Mouse (Mus musculus): ENCODE measurements around the gene Btbd3. TPM values are rescaled to one million over a fixed set of nuclear protein-coding genes. Genes with fewer than 3 reads are reported as not detected.

Gene Btbd3
- polyA plus RNA-seq (2014; fragmentation: Nextera tagmentation; extraction: Ambion mirVana): 19.6 and 20.7 TPM in 2 replicates

DNA sequence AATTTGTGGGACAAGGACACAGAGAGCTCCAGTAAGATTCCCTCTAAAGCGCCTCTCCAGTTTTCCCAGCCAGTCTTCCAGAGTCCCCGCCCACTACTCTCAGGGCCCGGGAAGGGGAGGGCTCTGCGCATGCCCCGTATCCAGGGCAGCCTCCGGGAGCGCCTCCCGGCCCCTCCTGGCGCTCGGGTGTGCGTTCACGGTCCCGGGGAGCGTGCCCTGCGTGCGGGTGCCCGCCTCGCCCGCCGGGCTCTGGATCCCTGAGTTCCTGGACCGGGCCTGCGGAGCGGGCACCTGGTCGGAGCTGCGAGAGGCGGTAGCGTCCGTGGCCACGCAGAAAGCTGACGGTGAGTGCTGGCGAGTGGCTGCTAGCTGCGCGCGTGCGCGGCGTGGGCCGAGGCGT lies at the start of gene Btbd3:
Gene Btbd3 (plus strand): TSS at position 155 of the 400 bp plus-strand sequence.
- Histone ChIP-seq H3K27me3 (ENCODE audit: control insufficient read depth, insufficient read depth, low read length) (no peaks in the 10 kb centered on the region), H3K9me3 (ENCODE audit: control insufficient read depth, low read length) (no peaks in the 10 kb centered on the region), H3K9ac (ENCODE audit: low read length) (peak within 1 kb of the TSS; percentile 91), H3K4me3 (ENCODE audit: low read depth, low read length) (peak within 1 kb of the TSS; percentile 92), H3K36me3 (ENCODE audit: control insufficient read depth, insufficient read depth, low read length) (no peaks in the 10 kb centered on the region), H3K4me1 (ENCODE audit: control insufficient read depth, insufficient read depth, low read length) (peaks cover 12% of the 10 kb centered on the region; the same call in 1 of the 2 replicates), H3K4me2 (ENCODE audit: low read depth) (peak within 1 kb of the TSS; percentile 73), H3K27ac (ENCODE audit: low read depth, low read length) (peak within 1 kb of the TSS; percentile 86)
- DNase-seq (ENCODE audit: low spot score) (peak; percentile 95), ATAC-seq (ENCODE audit: insufficient read depth, low FRiP score, low TSS enrichment) (peak; percentile 97)
- WGBS: 0% methylated on average over 30 of the region's 39 CpGs

DNA sequence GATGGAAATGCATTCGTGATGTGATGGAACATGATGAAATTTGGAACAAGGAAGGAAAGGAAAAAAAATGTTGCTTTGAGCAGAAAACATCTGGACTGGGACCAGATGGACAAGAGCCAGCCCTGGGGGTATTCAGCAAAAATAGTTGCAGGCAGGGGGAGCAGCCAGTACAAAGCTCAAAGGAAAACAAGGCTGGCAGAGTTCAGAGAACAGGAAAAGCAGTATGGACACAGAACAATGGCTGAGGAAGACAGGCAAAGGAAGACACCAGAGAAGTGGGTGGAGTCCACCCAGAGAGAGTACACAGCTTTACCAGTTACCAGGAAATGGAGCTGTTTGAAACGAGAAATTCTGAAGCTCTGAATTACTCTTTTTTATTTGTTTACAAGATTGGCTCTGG lies 40.8 kb upstream of the Btbd3 start:
- Histone ChIP-seq H3K9ac (ENCODE audit: low read length) (no peak overlapping the region), H3K4me3 (ENCODE audit: low read depth, low read length) (no peak overlapping the region), H3K27ac (ENCODE audit: low read depth, low read length) (no peak overlapping the region), H3K4me2 (ENCODE audit: low read depth) (no peak overlapping the region), H3K9me3 (ENCODE audit: control insufficient read depth, low read length) (no peaks in the 10 kb centered on the region), H3K4me1 (ENCODE audit: control insufficient read depth, insufficient read depth, low read length) (no peaks in the 10 kb centered on the region), H3K27me3 (ENCODE audit: control insufficient read depth, insufficient read depth, low read length) (no peaks in the 10 kb centered on the region), H3K36me3 (ENCODE audit: control insufficient read depth, insufficient read depth, low read length) (no peaks in the 10 kb centered on the region)
- WGBS: 59% methylated on average over 2 of the region's 2 CpGs
- DNase-seq (ENCODE audit: low spot score) (no peak), ATAC-seq (ENCODE audit: insufficient read depth, low FRiP score, low TSS enrichment) (no peak)

DNA sequence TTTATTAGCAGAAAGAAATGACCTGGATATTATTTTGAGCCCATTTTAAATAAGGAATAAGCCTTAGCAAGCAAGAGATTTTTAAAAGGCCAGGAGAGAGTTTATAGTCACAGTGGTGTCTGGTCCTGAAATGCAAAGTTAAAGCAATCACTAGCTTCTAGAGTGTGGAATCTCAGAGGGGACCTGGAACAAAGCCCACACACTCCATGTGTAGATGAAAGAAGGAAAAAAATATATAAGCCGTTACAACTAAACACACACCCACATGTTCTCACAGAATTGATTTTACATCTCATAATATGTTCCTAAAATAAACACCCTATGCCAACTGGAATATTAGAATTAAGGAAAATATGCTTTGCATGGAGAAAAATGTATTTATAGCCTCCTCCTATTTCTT lies 36.1 kb upstream of the Btbd3 start:
- WGBS: 87% methylated on average over 1 of the region's 1 CpGs
- no peak overlapping the region for H3K4me2 ChIP-seq (ENCODE audit: low read depth)
- no peaks in the 10 kb centered on the region for H3K27me3 ChIP-seq (ENCODE audit: control insufficient read depth, insufficient read depth, low read length)
- no peak for DNase-seq (ENCODE audit: low spot score)
- ATAC-seq (ENCODE audit: insufficient read depth, low FRiP score, low TSS enrichment): no peak
- no peaks in the 10 kb centered on the region for H3K36me3 ChIP-seq (ENCODE audit: control insufficient read depth, insufficient read depth, low read length)
- H3K9ac ChIP-seq (ENCODE audit: low read length): no peak overlapping the region
- no peak overlapping the region for H3K27ac ChIP-seq (ENCODE audit: low read depth, low read length)
- no peaks in the 10 kb centered on the region for H3K9me3 ChIP-seq (ENCODE audit: control insufficient read depth, low read length)
- H3K4me3 ChIP-seq (ENCODE audit: low read depth, low read length): no peak overlapping the region
- H3K4me1 ChIP-seq (ENCODE audit: control insufficient read depth, insufficient read depth, low read length): no peaks in the 10 kb centered on the region

DNA sequence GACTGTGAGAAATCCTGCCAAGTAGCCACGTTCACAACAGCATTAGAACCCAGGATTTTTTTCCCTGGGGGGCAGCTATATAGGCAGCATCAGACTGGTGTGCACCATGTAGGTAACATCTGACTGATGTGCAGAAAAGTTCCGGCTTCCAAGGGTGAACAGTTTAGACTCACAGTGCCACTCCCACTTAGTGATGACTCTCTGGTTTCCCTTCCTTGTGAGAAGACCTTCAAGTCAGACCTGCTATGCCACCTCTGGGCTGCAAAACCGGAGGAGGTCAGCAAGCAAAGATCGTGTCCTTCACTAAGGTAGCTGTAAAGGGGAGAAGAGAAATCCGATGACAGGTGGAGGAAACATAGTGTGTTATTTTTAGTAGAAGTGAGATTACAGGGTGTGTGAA lies 24.1 kb upstream of the Btbd3 start:
- no peak overlapping the region for H3K27ac ChIP-seq (ENCODE audit: low read depth, low read length)
- 82% methylated on average over 5 of the region's 5 CpGs for WGBS
- no peaks in the 10 kb centered on the region for H3K9me3 ChIP-seq (ENCODE audit: control insufficient read depth, low read length)
- no peaks in the 10 kb centered on the region for H3K36me3 ChIP-seq (ENCODE audit: control insufficient read depth, insufficient read depth, low read length)
- no peak overlapping the region for H3K4me2 ChIP-seq (ENCODE audit: low read depth)
- H3K27me3 ChIP-seq (ENCODE audit: control insufficient read depth, insufficient read depth, low read length): no peaks in the 10 kb centered on the region
- no peak for DNase-seq (ENCODE audit: low spot score)
- no peaks in the 10 kb centered on the region for H3K4me1 ChIP-seq (ENCODE audit: control insufficient read depth, insufficient read depth, low read length)
- no peak for ATAC-seq (ENCODE audit: insufficient read depth, low FRiP score, low TSS enrichment)
- H3K4me3 ChIP-seq (ENCODE audit: low read depth, low read length): no peak overlapping the region
- no peak overlapping the region for H3K9ac ChIP-seq (ENCODE audit: low read length)

DNA sequence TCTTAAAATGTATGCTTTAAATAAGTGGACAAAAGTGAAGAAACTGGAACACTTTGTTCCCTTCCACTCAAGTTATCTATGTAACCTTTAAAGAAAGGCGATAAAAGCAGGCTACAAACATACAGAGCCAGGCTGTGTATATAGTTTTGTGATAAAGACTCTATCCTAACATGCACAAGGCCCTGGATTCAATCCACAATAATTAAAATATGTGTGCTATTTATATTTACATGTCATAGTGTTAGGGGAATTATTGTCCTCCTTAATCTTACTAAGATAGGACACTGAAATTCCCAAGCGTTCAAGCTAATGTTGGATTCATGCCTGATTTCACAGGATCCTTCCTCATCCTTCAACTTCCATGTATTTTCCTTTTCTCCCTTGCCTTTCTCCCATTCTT lies 20.2 kb upstream of the Btbd3 start:
- H3K4me2 ChIP-seq (ENCODE audit: low read depth): no peak overlapping the region
- H3K36me3 ChIP-seq (ENCODE audit: control insufficient read depth, insufficient read depth, low read length): no peaks in the 10 kb centered on the region
- H3K4me3 ChIP-seq (ENCODE audit: low read depth, low read length): no peak overlapping the region
- no peaks in the 10 kb centered on the region for H3K9me3 ChIP-seq (ENCODE audit: control insufficient read depth, low read length)
- no peak for DNase-seq (ENCODE audit: low spot score)
- no peaks in the 10 kb centered on the region for H3K27me3 ChIP-seq (ENCODE audit: control insufficient read depth, insufficient read depth, low read length)
- H3K9ac ChIP-seq (ENCODE audit: low read length): no peak overlapping the region
- 88% methylated on average over 2 of the region's 2 CpGs for WGBS
- ATAC-seq (ENCODE audit: insufficient read depth, low FRiP score, low TSS enrichment): no peak
- H3K27ac ChIP-seq (ENCODE audit: low read depth, low read length): no peak overlapping the region
- no peaks in the 10 kb centered on the region for H3K4me1 ChIP-seq (ENCODE audit: control insufficient read depth, insufficient read depth, low read length)

DNA sequence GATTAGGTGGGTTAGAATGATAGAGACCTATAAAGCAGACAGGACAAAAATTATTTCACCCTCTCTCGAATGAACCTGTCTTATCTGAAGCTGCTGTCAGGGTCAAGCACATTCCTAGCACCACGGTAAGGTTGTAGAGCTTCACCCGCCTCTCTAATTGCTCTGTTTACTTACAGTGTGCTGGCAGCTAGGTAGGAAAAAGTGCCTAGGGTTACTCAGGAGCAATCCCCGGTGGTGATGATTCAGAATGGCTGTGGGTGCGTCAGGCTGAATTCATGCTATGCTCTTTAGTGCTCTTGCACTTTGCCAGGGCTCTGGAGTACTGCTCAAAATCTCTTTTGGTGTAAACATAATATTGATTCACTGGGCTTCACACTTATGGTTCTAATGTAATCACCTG lies 13.9 kb upstream of the Btbd3 start:
- Histone ChIP-seq H3K4me2 (ENCODE audit: low read depth) (no peak overlapping the region), H3K4me3 (ENCODE audit: low read depth, low read length) (no peak overlapping the region), H3K9me3 (ENCODE audit: control insufficient read depth, low read length) (no peaks in the 10 kb centered on the region), H3K4me1 (ENCODE audit: control insufficient read depth, insufficient read depth, low read length) (no peaks in the 10 kb centered on the region), H3K9ac (ENCODE audit: low read length) (no peak overlapping the region), H3K27ac (ENCODE audit: low read depth, low read length) (no peak overlapping the region), H3K36me3 (ENCODE audit: control insufficient read depth, insufficient read depth, low read length) (no peaks in the 10 kb centered on the region), H3K27me3 (ENCODE audit: control insufficient read depth, insufficient read depth, low read length) (no peaks in the 10 kb centered on the region)
- ATAC-seq (ENCODE audit: insufficient read depth, low FRiP score, low TSS enrichment) (no peak), DNase-seq (ENCODE audit: low spot score) (no peak)
- 68% methylated on average over 5 of the region's 5 CpGs for WGBS

DNA sequence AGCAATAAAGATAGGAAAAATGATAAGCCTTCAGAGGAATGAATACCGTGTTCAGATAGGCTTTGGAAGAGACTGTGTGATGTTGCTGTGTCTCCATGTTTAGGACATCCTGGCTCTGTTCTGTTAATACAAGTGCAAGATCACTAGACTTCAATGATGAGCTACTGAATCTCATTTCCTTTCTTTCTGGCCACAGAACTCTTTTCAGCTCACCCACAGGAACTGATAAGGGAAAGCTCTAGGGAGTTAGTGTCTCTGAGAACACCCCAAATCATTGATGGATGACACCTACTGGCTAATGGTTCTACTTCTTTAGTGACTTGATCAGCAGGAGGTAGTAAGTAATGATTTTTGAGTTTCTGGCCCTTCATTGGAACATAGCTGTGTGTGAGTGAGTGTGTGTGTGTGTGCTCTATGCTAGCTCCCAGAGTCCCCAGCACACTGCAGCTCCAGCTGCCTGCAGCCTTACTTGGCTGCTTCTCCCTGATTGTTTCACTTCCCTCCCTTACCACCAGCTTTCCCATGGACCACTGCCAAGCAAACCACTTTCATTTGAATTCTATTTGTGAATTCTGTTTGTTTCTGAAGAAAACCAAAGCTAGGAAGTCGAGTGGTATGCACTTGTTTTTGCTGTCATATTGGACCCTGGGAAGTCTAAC lies 10.6 kb upstream of the Btbd3 start:
- no peak overlapping the region for H3K4me2 ChIP-seq (ENCODE audit: low read depth)
- DNase-seq (ENCODE audit: low spot score): no peak
- no peak overlapping the region for H3K27ac ChIP-seq (ENCODE audit: low read depth, low read length)
- no peaks in the 10 kb centered on the region for H3K9me3 ChIP-seq (ENCODE audit: control insufficient read depth, low read length)
- H3K9ac ChIP-seq (ENCODE audit: low read length): no peak overlapping the region
- no peaks in the 10 kb centered on the region for H3K27me3 ChIP-seq (ENCODE audit: control insufficient read depth, insufficient read depth, low read length)
- WGBS: 80% methylated on average over 2 of the region's 2 CpGs
- no peak overlapping the region for H3K4me3 ChIP-seq (ENCODE audit: low read depth, low read length)
- no peaks in the 10 kb centered on the region for H3K36me3 ChIP-seq (ENCODE audit: control insufficient read depth, insufficient read depth, low read length)
- no peak for ATAC-seq (ENCODE audit: insufficient read depth, low FRiP score, low TSS enrichment)
- no peaks in the 10 kb centered on the region for H3K4me1 ChIP-seq (ENCODE audit: control insufficient read depth, insufficient read depth, low read length)

DNA sequence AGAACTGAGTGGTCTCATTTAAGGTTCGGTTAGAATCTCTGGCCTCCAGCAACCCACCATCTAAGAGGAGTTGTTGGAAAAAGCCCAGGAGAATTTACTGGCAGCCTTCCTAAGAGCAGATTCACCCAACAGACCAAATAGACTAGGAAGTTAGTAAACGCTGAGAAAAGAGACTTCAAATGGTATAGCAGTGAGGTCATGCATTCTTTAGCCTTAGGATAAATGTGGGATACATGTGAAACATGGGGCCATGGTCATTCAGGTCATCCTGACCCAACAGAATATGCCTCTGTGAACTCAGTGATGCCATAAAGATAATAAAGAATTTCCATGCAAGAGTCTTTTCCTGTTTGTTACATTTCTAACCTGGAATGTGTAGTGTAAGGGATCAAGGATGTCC lies 8.4 kb upstream of the Btbd3 start:
- no peak for DNase-seq (ENCODE audit: low spot score)
- Histone ChIP-seq H3K4me1 (ENCODE audit: control insufficient read depth, insufficient read depth, low read length) (no peaks in the 10 kb centered on the region), H3K36me3 (ENCODE audit: control insufficient read depth, insufficient read depth, low read length) (no peaks in the 10 kb centered on the region), H3K27ac (ENCODE audit: low read depth, low read length) (no peak overlapping the region), H3K9ac (ENCODE audit: low read length) (no peak overlapping the region), H3K27me3 (ENCODE audit: control insufficient read depth, insufficient read depth, low read length) (no peaks in the 10 kb centered on the region), H3K9me3 (ENCODE audit: control insufficient read depth, low read length) (no peaks in the 10 kb centered on the region), H3K4me2 (ENCODE audit: low read depth) (no peak overlapping the region), H3K4me3 (ENCODE audit: low read depth, low read length) (no peak overlapping the region)
- no peak for ATAC-seq (ENCODE audit: insufficient read depth, low FRiP score, low TSS enrichment)
- 75% methylated on average over 2 of the region's 2 CpGs for WGBS

DNA sequence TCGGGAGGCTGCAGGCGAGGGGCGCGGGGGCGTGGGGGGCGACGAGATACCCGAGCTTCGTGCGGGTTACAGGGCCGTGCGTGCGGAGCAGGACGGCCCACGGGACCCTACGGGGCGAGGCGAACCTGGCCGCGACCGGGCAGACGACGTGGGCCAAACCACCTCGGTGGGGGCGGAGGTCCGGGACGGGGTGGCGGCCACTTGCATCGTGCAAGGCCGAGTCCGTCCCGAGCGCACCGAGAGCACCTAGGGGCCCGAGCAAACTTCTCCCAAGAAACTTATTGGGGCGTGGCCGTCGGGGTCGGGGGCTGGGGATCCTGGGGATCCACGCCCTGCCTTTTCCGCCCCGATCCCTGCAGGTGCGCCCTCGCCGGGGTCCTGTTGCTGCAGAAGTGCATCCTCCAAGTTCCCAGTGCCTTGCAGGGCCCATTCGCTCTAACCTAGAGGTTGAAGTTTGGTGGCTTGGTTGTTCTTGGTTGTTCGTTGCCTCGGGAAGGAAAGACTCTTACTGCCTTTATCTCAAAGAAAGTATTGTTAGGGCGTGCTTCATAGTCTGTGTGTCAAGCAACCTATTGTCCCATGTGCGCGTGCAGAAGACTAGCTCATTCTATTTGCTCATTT lies 596 bp downstream of the Btbd3 start:
- peaks cover 12% of the 10 kb centered on the region; the same call in 1 of the 2 replicates for H3K4me1 ChIP-seq (ENCODE audit: control insufficient read depth, insufficient read depth, low read length)
- WGBS: 0% methylated on average over 40 of the region's 51 CpGs
- peak overlapping the region; percentile 91 for H3K9ac ChIP-seq (ENCODE audit: low read length)

More for the DNA sequence above, 596 bp downstream of the Btbd3 start:
- ATAC-seq (ENCODE audit: insufficient read depth, low FRiP score, low TSS enrichment) (peak; percentile 76), DNase-seq (ENCODE audit: low spot score) (peak; percentile 55)
- Histone ChIP-seq H3K27me3 (ENCODE audit: control insufficient read depth, insufficient read depth, low read length) (no peaks in the 10 kb centered on the region), H3K4me3 (ENCODE audit: low read depth, low read length) (peak overlapping the region; percentile 92), H3K36me3 (ENCODE audit: control insufficient read depth, insufficient read depth, low read length) (no peaks in the 10 kb centered on the region), H3K9me3 (ENCODE audit: control insufficient read depth, low read length) (no peaks in the 10 kb centered on the region), H3K4me2 (ENCODE audit: low read depth) (peak overlapping the region; percentile 73), H3K27ac (ENCODE audit: low read depth, low read length) (peak overlapping the region; percentile 86)
